Mouse (Mus musculus): ENCODE results near the gene Olfr692.

DNA sequence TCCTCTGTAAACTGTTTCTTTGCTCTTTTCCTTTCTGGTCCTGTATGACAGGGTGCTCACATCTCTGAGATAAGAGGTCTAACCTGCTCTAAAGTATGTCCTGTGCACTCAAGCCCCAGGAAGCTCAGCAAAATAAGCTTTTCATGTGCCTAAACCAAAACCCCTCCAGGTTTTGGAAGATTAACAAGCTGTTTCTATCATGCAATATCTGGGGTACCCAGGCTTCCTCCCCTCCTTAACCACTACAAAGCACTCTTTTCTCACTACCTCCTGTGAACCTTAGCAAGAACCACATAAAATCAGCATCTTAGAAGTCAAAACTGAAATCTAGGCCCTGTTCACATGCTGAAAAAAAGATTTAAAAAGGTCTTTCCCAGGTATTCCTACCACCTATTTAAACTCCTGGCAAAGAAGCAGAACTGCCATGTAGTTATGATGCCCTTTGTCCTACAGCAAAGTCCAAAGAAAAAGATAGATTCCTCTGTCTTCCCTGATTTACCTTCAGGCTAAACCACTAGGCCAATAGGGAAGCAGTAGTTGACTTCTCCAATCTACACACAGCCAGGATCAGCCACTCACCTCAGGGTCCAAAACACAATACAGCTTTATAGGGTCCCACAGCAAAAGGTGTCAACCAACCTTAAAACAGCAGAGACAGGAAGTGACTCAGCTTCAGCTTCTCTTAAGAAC is 27.2 kb downstream of the Olfr692 start:
- TF ChIP-seq CTCF (IDR thresholded peaks at IDR 0.05; ENCODE audit: extremely low read depth, insufficient read length, insufficient replicate concordance, low read depth, low read length) (no peak), POLR2A (IDR thresholded peaks at IDR 0.05; ENCODE audit: low read depth, low read length) (no peak)
